Mouse (Mus musculus): ENCODE measurements around the gene Kif17. TPM values are rescaled to one million over a fixed set of nuclear protein-coding genes. Genes with fewer than 3 reads are reported as not detected.

Kif17 gene
- total RNA-seq, 2 experiments from 2014 or later: 3.1 to 3.5 TPM

DNA sequence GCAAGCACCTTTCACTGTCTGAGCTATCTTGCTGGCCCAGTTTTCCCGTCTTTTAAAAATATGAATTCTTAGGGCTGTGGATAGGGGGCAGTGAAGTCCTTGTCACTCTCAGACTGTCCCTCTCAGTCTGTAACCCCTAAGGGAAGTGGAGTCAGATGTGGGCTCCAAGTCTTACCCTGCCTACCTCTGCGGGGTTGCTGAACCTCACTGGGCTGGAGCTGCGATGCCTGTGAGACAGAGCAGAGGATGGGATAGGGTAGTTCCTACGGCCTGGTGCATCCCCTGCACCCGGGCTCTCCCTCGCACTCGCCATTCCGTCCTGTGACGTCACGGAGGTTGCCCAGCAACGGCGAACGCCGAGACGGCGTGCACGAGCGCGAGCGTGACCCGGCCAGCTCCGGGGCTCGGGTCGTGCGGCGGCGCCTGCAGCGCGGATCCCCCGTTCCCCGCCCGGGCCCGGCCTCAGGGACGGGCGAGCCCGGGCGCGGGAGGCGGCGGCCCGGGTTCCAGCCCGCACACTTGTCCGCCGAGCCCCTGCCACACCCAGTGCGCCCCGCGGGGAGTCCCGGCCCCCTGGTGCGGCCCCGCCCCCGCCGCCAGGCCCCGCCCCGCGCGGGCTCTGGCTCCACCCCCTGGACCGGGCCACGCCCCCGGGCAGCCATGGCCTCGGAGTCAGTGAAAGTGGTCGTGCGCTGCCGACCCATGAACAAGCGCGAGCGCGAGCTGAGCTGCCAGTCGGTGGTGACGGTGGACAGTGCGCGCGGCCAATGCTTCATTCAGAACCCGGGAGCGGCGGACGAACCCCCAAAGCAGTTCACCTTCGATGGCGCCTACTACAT lies 11.8 kb downstream of the Kif17 start:
- DNase-seq: peak; percentile 94

DNA sequence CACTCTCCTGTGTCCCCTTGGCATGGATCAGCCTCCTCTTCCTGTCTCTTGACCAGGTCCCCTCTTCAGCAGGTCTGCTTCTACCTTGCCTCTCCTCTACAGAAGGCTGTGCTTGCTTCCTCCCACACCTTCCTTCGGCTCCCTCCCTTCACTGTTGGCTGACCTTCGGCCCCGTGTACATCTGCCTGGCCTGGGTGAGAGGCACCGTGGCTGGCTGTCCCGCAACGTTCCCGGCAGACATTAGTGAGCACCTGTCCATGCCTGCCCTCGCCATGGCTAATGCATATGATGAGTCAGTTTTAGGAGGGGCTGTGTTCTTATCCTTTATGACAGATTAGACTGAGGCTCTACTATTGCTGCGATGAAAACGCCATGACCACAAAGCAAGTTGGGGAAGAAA lies 17.6 kb downstream of the Kif17 start:
- no peak for DNase-seq

DNA sequence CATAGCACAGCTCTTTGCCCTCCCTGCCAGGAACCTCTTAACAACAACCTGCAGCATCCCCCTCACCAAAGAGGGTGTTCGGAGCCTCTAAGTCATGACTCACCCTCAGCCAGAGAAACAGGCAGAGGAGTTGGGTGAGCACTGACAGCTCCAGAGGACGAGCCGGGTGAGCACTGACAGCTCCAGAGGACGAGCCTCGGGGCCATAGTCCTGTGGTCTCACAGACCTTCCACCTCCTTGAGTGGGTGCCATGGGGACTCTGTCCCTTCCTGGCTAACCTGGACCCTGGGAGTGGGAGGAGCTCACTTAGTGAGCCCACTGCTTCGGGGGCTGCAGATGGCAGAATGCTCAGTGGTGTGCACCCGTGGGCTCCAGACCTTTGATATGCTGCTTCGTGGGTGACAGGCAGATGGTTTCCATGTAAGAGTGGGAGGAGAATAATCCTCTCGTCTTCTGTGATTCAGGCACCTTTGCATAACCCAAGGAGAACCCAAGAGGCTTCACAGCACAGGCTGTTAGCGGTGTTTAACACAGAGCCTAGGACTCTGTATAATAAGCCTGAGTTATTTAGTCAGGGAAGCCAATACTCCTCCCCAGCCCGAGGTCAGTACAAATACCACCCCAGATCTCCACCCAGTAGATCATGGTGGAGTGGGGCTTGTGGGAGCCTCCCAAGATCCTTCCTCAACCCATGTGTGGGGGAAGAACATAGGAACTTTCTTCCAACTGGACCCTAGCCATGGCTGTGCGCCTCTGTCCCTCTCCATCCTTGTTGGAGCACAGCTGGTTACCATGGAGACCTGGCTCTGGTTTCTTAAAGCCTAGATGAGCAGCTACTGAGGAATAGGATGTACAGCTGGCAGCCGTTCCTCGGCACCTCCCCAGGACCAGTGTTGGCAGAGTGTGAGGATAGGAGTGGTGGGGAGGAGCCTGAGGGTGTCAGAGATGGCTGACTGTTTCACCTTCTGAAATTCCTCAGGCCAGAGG lies 22.1 kb downstream of the Kif17 start:
- DNase-seq: no peak

DNA sequence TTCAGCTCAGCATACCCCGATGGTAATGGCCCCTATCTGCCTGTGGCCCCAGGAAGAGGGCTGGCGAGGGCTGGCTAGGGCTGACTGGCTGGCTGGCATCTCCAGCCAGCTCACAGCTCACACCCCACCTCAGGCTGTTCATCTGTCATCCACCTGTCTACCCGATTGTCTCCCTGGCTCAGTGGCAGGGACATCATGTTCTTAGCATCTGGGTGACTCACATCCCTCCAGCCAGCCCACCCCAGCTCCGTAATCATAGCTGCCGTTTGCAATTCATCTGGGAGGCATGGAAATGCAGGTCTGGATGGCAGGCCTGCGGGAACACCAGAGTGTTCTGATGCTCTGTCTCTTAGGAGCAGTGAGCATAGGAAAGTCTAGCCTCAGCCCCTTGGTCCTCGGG lies 28.1 kb downstream of the Kif17 start:
- DNase-seq: peak; percentile 30

DNA sequence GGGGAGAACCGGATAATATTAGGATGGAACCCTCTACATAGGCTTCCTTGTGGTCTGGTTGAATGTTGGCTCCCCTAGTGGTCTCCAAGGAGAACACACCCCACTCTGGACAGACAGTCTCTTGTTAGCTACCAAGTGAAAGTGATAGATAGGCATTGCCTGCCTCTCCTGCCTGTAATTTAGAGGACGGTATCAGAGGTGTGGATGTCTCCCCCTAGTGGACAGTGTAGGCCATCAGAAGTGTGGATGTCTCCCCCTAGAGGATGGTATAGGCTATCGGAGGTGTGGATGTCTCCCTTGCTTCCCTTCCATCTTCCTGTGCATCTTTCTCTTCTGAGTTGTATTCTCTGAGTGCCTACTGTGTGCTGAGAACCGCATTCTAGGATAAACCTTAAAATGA lies 32.6 kb downstream of the Kif17 start:
- peak; percentile 78 for DNase-seq

DNA sequence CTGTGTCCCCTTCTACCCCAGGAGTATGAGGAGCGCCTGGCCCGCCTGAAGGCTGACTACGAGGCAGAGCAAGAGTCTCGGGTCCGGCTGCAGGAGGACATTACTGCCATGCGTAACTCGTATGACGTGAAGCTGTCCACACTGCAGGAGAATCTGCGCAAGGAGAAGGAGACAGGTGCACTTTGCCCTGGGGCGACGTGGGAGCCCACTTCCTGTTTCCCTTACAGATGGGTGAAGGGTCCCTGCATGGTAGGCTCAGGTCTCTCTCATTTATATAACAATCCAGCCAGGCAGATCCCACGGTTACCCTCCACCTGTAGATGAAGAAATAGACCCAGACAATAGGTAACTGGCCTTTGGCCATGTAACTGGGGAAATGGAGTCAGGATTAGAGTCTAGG lies 36.2 kb downstream of the Kif17 start:
- no peak for DNase-seq

DNA sequence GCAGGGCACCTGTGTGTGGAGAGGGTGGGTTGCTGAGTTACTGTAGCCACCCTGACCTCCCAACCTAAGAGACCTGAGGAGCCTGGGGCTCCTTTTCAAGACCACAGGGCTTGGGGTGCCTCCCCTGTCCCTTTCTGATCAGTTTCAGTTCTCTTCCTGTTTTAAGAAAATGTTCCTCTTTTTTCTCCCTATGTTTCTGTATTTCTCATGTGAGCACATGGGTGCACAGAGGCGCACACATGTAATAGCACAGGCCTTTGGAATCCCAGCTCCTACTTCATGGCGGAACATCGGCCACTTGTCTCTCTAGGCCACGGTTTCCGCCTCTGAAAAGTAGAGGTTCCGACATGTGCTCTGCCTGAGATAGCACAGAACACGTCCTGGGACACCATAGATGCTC lies 38.5 kb downstream of the Kif17 start:
- DNase-seq: no peak

DNA sequence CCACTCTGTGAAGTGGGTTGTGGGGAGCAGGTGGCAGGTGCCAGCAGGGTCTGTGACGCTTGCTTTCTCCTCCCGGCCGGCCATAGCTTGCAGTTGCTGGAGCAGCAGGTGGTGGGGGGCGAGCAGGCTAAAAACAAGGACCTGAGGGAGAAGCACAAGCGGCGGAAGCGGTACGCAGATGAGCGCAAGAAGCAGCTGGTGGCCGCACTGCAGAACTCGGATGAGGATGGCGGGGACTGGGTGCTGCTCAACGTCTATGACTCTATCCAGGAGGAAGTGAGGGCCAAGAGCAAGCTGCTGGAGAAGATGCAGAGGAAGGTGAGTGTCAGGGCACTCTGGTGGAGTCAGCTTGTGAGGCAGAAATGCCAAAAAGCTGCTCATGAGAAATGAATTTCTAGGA lies 41.8 kb downstream of the Kif17 start:
- no peak for DNase-seq

DNA sequence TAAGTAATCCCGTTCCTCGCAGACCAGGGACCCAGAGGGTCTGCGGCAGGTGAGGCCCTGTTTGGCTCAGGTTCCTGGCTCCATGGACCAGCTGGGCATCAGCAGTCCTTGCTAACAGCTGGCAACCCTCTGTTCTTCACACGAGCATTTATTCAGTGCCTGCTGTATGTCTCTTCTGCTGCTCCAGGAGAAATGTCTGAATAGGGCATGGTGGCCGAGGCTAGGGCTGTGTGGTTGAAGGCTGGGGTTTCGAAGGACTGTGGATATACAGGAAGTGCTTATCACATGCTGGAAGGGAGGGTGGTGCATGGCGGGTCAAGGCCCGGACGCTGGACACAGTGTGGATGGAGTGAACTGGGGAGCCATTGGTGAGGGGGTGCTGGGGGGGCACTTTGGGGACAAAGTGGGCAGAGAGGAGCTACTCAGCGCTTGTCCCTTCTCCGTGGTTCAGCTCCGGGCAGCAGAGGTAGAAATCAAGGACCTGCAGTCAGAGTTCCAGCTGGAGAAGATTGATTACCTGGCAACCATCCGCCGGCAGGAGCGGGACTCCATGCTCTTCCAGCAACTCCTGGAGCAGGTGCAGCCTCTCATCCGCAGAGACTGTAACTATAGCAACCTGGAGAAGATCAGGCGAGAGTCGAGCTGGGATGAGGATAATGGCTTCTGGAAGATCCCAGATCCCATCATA lies 43.2 kb downstream of the Kif17 start:
- DNase-seq: no peak

DNA sequence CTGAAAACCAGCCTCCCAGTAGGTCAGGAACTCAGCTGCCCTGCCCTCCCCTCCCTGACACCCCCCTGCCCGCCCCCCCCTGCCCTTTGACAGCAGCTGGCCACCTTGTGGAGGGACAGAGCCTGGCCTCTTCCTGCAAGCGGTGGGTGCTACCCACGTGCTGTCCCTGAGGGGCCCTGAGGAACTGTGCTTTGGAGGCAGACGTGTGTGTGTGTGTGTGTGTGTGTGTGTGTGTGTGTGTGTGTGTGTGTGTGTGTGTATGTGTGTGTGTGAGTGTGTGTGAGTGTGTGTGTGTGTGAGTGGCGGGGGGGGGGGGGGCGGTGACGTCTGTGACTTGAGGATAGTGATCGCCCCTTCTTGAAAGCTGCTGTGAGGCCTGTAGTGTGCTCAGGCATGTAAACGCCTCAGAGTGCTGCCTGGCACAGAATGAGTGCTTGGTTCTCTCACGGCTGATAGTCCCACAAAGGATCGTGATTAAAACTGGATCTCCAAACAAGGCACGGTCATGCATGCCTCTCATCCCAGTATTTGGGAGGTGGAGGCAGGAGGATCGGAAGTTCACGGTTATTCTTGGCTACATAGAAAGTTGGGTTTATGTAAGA lies 43.8 kb downstream of the Kif17 start:
- no peak for DNase-seq

DNA sequence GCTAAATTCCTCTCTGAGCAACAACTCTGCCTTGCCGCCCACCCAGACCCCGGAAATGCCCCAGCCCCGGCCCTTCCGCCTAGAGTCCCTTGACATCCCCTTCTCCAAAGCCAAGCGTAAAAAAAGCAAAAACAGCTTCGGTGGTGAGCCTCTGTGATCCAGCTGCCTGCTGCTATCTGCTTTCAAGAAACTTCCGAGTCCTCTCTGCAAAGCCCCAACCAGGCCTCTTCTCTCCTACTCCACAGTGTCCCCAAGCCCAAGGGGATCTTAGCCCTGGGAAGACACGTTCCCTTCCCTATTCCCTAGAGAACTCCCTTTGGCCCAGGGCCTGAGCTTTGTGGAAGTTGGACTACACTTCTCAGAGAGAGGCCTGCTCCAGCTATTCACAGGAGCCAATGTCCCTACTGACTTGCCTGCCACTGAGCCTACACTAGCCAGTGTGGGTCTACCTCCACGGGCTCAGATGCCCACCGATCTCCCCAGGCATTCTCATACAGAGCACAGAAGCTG lies 51.1 kb downstream of the Kif17 start:
- no peak for DNase-seq

DNA sequence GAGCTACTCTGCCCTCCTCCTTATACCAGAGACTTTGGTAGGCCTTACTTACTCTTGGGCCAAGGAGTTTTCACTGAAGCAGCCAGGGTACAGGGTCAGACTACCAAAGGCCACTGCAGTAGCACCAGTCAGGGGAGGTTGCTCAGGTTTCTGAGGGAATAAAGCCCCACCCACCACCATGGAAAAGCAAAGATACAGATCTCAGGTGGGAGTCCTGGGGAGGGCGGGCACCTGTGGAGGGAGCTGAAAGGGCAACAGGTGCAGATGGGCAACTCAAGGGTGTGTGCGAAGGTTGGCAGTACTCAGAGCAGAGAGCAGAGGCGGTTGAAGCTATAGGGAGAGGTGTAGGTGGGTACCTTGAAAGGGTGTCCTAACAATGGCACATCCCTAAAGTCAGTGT lies 52.8 kb downstream of the Kif17 start:
- no peak for DNase-seq

DNA sequence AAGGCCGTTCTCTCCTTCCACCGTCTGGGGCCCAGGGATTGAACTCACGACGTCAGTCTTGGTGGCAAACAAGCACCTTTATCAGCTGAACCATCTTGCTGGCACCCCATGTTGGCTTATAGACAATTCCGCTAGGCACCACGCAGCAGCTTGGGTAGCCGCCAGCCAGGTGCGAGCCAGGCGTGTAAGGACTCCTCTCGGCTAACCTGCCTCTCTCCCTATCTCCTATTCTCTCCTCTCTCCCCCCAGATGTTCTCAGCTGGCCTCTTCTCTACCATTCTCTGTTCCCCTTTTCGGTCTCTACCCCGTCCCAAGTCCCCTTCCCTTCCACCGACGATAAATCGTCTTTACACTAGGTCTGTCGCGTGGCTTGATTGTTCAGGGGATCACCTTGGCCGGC lies 53.5 kb downstream of the Kif17 start:
- DNase-seq: no peak

DNA sequence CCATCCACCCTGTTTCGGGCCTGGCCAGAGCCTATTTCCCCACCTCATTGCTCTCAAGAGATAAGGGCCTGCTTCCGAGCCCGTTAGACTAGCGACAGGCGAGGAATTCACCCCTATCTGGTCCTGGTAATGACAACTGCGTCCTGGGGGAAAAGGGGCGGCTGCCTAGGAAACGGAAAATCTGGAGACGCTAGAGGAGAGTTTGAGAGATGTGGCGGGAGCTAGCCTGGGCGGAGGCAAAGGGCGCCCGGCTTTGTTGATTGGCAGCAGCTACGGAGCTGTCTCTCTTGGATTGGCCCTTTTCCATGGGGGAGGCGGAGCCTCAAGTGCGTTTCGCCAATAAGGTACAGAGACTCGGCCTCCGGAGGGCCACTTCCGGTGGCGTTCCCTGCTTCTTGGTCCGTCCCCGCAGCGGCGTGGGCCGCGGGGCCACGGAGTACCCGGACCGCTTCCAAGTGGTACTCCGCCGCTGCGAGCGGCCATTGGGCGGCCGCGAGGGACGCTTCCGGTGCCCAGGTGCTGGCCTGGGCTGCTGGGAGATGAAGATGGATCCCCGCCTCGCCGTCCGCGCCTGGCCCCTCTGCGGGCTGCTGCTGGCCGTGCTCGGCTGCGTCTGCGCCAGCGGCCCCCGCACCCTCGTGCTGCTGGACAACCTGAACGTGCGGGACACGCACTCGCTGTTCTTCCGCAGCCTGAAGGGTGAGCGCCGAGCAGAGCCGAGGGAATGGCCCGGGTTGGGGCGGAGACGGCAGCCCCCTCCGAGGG lies 54.3 kb downstream of the Kif17 start, which contains the start of gene Ddost:
Ddost (plus strand) TSS at position 391 of the 765 bp plus-strand sequence.
- peak; percentile 97 for DNase-seq

DNA sequence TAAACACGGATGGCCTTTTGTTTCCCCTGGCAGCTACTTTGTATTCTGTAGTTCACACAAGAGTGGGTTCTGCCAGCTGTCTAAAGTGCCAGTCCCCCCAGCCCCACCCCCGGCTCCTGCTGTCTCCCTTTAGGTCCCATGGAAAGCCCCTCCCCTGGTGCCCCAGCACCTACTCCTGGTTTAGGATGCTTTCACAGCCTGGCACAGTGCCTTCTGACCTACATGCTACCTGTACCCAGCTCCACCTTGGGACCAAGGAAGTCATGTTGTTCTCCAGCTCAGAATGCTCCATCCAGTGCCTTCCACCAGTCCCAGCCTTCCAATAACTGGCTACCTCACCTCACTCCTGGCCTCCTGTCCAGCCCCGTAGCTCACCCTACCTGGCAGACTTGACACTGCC lies 56.8 kb downstream of the Kif17 start:
- no peak for DNase-seq

DNA sequence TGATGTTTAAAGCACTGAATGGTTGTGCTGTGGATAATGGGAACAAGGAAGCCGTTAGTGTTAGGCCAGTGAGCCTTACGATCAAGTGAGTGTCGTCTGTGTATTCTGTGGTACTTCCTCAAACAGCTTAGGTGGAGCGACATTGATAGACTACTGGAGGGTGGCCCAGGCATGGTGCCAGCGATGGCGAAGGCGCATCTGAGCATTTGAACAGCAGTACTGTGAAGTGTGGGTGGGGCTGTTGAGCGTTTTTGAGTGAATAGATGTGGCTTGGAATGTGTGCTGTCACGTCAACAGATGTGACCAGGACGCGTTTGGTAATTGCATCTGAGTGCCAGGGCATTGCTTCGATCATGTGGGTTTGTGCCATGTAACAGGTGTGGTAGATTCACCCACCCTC lies 57.5 kb downstream of the Kif17 start:
- no peak for DNase-seq

DNA sequence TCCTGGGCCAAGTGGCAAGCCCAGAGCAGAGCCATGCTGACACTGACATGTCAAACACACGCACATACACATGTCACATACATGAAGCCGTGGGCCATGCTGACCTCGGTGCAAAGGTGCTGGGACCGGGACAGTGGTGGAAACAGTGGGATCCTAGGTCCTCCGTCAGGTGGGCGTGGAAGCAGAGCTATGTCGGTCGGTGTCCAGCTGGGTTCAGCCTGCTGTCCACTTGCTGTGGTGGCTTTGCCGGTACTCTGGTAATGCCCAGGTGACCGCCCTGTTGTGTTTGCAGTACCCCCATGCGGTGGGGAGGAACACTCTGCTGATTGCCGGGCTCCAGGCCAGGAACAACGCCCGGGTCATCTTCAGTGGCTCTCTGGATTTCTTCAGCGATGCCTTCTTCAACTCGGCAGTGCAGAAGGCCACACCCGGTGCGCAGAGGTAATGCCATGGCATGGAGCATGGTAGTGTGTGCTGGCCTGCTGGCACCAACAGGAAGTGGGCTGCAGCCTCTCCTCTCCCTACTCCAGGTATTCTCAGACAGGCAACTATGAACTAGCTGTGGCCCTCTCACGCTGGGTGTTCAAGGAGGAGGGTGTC lies 60.2 kb downstream of the Kif17 start:
- DNase-seq: no peak

DNA sequence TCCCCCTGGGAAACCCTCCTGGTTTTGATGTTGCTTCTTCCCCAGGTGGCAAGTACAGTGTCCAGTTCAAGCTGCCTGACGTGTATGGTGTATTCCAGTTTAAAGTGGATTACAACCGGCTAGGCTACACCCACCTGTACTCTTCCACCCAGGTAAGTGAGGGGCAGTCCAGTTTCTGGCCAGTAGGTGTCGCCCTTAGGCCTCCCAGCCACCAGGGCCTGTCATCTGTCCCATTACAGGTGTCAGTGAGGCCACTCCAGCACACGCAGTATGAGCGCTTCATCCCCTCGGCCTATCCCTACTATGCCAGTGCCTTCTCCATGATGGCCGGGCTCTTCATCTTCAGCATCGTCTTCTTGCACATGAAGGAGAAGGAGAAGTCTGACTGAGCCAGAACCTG lies 61.4 kb downstream of the Kif17 start:
- peak; percentile 61 for DNase-seq

DNA sequence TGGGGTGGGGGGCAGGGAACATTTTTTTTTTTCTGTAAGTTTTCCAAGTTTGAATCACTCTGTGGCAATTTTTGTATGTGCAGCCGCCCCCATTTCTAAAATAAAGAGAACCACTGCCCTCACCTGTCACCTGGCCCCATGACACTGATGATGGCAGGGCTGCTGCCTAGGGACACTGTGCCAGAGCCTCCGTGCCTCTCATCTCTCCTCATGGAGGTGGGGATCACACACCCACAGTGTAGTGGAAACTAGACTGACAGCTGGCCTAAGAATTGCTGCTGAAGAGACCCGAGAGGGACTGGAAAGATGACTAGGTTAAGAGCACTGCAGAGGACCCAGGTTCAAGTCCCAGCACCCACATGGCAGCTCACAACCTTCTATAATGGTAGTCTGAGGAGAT lies 61.9 kb downstream of the Kif17 start:
- DNase-seq: no peak

DNA sequence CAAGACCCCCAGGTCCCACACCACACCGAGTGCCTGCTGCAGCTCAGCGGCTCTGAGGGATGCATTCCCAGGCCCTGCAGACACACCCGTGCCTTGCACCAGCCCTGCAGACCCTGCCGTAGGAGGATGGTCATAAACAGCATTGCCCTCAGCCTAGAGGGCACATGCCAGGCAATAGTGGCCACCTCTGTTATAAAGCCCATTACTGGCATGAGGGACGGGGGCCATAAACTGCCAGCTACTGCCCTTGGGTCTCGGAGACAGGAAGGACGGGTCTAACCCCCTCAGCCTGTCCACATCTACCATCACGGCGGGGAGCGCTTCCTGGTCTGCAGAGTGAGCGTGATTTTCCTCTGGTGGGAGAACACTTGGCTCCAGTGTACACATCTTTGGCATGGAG lies 62.8 kb downstream of the Kif17 start:
- no peak for DNase-seq

DNA sequence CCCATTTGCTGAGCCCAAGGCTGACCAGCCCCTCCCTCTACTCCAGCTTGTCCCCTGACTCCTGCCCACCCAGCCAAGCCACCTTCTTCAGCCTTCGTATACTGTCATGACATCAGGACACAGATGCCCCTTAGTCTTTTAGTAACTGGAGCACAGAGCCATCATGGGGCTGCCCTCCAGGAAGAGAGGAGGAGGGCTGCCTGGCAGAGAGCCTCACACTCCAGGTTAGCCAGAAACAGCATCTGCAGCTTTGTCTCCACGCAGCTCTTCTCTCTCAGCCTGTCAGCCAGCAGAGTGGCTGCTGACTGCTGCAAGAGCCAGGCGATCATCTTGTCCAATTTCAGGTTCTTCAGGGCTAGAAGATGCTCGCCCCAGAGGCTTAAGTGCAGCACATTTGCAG lies 63.6 kb downstream of the Kif17 start:
- no peak for DNase-seq
